Mouse (Mus musculus): Measurements from ENCODE around the gene Ulk3.

Gene Ulk3

GRCm38 (mm10) chr9:57613975-57614374 lies 24.7 kb downstream of the Ulk3 start:
- DNase-seq (ENCODE audit: low read depth in 1 of 2, low spot score in 2 of 2) = no peak

GRCm38 (mm10) chr9:57614786-57615185 lies 25.5 kb downstream of the Ulk3 start:
- DNase-seq (ENCODE audit: low read depth in 1 of 2, low spot score in 2 of 2) = no peak

GRCm38 (mm10) chr9:57617556-57618169 lies 28.4 kb downstream of the Ulk3 start:
- DNase-seq (ENCODE audit: low read depth in 1 of 2, low spot score in 2 of 2) = no peak

- no peak for DNase-seq (ENCODE audit: low read depth in 1 of 2, low spot score in 2 of 2)
Observed at GRCm38 (mm10) chr9:57618854-57619253, 29.6 kb downstream of the Ulk3 start.

- no peak for DNase-seq (ENCODE audit: low read depth in 1 of 2, low spot score in 2 of 2)
Observed at GRCm38 (mm10) chr9:57620674-57621073, 31.4 kb downstream of the Ulk3 start, which contains the start of gene Lman1l. Gene Lman1l (minus strand): TSS chr9:57620774.

GRCm38 (mm10) chr9:57624295-57624694 lies 35.0 kb downstream of the Ulk3 start:
- no peak for DNase-seq (ENCODE audit: low read depth in 1 of 2, low spot score in 2 of 2)

GRCm38 (mm10) chr9:57625674-57626500 lies 36.6 kb downstream of the Ulk3 start:
- DNase-seq (ENCODE audit: low read depth in 1 of 2, low spot score in 2 of 2) = no peak

- no peak for DNase-seq (ENCODE audit: low read depth in 1 of 2, low spot score in 2 of 2)
Observed at GRCm38 (mm10) chr9:57627191-57627590, 37.9 kb downstream of the Ulk3 start.

GRCm38 (mm10) chr9:57627892-57628291 lies 38.6 kb downstream of the Ulk3 start:
- DNase-seq (ENCODE audit: low read depth in 1 of 2, low spot score in 2 of 2) = no peak

- no peak for DNase-seq (ENCODE audit: low read depth in 1 of 2, low spot score in 2 of 2)
Observed at GRCm38 (mm10) chr9:57628717-57629116, 39.5 kb downstream of the Ulk3 start.

GRCm38 (mm10) chr9:57629118-57629874 lies 40.0 kb downstream of the Ulk3 start:
- peak in 1 of 2 experiments; percentile 67 for DNase-seq (ENCODE audit: low read depth in 1 of 2, low spot score in 2 of 2)

GRCm38 (mm10) chr9:57633481-57634024 lies 44.3 kb downstream of the Ulk3 start:
- no peak for DNase-seq (ENCODE audit: low read depth in 1 of 2, low spot score in 2 of 2)

GRCm38 (mm10) chr9:57637272-57637671 lies 48.0 kb downstream of the Ulk3 start:
- no peak for DNase-seq (ENCODE audit: low read depth in 1 of 2, low spot score in 2 of 2)

GRCm38 (mm10) chr9:57637741-57638322 lies 48.6 kb downstream of the Ulk3 start:
- no peak for DNase-seq (ENCODE audit: low read depth in 1 of 2, low spot score in 2 of 2)

- DNase-seq (ENCODE audit: low read depth in 1 of 2, low spot score in 2 of 2) = no peak
Observed at GRCm38 (mm10) chr9:57638651-57639459, 49.6 kb downstream of the Ulk3 start.

GRCm38 (mm10) chr9:57639661-57640328 lies 50.5 kb downstream of the Ulk3 start:
- no peak for DNase-seq (ENCODE audit: low read depth in 1 of 2, low spot score in 2 of 2)

- peak; percentile 71 to 78 for DNase-seq (ENCODE audit: low read depth in 1 of 2, low spot score in 2 of 2)
Observed at GRCm38 (mm10) chr9:57640384-57640783, 51.1 kb downstream of the Ulk3 start.

- DNase-seq (ENCODE audit: low read depth in 1 of 2, low spot score in 2 of 2) = no peak
Observed at GRCm38 (mm10) chr9:57641022-57641421, 51.8 kb downstream of the Ulk3 start.

- no peak for DNase-seq (ENCODE audit: low read depth in 1 of 2, low spot score in 2 of 2)
Observed at GRCm38 (mm10) chr9:57641775-57642550, 52.7 kb downstream of the Ulk3 start.
